Mouse (Mus musculus): Measurements from ENCODE around the gene 1700049E17Rik2.
"Not testable (repeated sequence)": the region's sequence is repeated elsewhere in the genome, so short reads cannot be mapped to it uniquely, and the experiment has no call there.

The 1700049E17Rik2 gene

GRCm38 (mm10) chr14:41572911-41573310, at the start of gene 1700049E17Rik2:
TSS of gene 1700049E17Rik2 (plus strand) at chr14:41573211.
- DNase-seq: not testable (repeated sequence)

DNA sequence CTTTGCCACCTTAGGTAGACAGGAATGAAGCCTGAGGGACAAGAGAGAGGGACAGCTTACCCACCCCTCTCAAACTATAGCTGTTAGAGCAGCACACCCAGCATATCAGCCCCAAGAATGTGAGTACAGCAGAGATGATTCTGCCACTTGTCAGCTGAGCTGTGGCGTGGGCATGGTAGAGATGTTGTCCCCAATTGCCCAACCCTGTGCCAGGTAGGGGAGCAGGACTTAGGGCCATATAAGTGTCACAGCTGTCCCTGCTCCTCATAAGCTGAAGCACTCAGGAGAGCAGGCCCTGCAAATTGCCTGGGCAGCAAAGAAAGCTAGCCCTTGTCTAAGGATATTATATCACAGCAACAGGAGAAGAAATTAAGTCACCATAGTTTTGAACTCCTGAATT, 48.3 kb upstream of the 1700049E17Rik2 start:
- DNase-seq: not testable (repeated sequence)

DNA sequence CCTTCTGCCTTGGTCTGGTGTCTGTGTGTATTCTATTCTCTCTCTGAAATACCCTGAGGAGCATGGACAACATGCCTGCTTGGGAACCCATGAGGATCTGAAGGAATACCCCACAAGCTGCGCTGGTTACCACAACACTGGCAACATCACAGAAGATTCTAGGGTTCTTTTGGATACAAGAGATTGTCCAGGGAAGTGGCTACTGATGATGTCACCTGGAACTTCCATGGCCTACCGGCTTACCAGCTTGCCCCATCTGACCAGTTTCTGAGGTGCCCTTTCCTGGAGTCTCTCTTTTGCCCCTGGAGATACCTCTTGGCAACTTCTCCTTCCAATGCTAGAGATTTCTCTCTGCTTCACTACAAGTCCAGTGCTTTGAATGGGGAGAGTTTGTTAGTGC, 17.5 kb upstream of the 1700049E17Rik2 start, which contains the start of gene Gm7970:
Gene Gm7970, minus strand, starts transcription at position 101 of the 400 bp plus-strand sequence.
- DNase-seq: not testable (repeated sequence)

GRCm38 (mm10) chr14:41586346-41586745, 13.3 kb downstream of the 1700049E17Rik2 start:
- not testable (repeated sequence) for DNase-seq

- not testable (repeated sequence) for DNase-seq
These were observed 27.9 kb downstream of the 1700049E17Rik2 start for GRCm38 (mm10) chr14:41600935-41601334.

DNA sequence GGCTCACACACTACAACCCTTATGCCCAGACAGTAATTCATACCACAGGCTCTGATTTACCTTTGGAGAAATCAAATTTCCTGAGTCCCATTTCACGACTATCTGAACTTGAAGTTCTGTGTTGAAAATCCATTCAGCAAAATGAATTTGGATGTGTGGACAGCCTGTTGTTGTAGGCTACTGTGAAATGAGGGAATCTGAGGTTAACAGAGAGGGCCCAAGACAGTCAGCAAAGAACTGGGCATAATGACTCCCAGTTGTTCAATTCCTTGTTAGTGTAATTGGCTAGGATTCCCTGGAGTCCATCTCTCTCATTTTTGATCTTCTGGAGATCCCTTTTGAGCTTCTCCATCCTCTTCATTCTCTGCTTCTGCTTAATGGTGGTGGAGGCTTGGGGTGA, 37.7 kb downstream of the 1700049E17Rik2 start:
- not testable (repeated sequence) for DNase-seq

- not testable (repeated sequence) for DNase-seq
These were observed 49.5 kb downstream of the 1700049E17Rik2 start for GRCm38 (mm10) chr14:41622535-41622934.

DNA sequence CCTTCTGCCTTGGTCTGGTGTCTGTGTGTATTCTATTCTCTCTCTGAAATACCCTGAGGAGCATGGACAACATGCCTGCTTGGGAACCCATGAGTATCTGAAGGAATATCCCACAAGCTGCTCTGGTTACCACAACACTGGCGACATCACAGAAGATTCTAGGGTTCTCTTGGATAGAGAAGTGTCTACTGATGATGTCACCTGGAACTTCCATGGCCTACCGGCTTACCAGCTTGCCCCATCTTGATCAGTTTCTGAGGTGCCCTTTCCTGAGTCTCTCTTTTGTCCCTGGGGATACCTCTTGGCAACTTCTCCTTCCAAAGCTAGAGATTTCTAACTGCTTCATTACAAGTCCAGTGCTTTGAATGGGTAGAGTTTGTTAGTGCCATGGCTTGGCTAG, 51.5 kb downstream of the 1700049E17Rik2 start, which contains the start of gene Gm3072:
Gene Gm3072, minus strand, starts transcription at position 101 of the 400 bp plus-strand sequence.
- not testable (repeated sequence) for DNase-seq

DNA sequence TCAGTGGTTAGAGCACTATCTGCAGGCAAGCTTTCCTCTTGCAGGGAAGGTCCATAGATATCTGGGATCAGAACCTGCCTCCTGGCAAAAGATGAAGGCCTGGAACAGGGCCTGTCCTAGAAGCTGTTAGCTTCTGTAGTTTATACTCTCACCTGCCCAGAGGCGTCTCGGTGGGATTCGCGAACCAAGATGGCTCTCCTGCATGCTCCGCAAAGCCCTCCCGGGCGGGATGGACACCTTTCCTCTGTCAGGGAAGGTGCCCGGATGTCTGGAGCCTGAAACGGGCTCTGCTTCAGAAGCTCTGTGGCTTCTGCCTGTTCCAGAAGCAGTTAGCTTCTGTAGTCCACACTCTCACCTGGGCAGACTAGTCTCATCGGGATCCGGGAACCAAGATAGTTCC, 57.1 kb downstream of the 1700049E17Rik2 start:
- not testable (repeated sequence) for DNase-seq

Data from lung, postnatal 14 days (tissue).